Mouse (Mus musculus): ENCODE results near the gene Lhfpl3.
"Not testable (repeated sequence)": the region's sequence is repeated elsewhere in the genome, so short reads cannot be mapped to it uniquely, and the experiment has no call there.

Gene Lhfpl3

DNA sequence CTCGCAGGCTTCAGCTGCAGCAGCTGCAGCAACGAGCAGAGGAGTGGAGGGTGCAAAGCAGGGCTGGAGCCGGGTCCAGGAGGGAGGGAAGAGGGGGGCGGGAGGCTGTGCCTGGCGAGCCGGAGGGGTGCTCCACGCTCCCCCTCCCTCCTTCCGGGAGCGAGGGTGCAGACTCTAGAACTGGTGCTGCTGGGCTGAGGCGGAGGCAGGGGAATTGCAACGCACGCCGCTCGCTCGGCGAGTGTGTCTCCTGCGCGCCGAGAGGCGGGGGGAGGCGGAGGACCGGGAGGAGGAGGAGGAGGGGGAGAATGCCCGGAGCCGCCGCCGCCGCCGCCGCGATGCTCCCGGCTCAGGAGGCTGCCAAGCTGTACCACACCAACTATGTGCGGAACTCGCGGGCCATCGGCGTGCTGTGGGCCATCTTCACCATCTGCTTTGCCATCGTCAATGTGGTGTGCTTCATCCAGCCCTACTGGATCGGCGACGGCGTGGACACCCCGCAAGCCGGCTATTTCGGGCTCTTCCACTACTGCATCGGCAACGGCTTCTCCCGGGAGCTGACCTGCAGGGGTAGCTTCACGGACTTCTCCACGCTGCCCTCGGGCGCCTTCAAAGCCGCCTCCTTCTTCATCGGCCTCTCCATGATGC, at the start of gene Lhfpl3:
TSS of gene Lhfpl3 (plus strand) at position 175 of the 648 bp plus-strand sequence.
- in situ Hi-C loops (cut with MboI; ENCODE audit: low sequenced_read_pairs), result no loop called here

DNA sequence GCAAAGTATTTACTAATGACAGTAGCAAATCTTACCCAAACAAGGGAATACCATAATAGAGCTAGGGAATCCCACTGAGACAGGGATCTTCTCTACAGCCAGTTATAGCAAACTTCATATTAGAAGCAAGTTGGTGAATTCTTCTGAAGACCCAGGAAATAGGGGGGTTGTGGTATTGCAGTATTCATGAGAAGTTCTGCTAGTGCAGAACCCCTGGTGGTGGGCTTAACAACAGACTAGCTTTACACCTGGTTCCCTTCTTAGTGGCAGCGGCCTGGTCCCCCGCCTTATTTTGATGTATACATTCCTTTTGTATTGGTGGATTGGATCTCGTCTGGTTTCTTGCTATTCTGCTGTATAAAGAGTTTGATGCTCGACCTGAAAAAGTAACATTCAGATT, 39.6 kb upstream of the Lhfpl3 start:
- in situ Hi-C loops (cut with MboI; ENCODE audit: low sequenced_read_pairs), result not testable (repeated sequence)

DNA sequence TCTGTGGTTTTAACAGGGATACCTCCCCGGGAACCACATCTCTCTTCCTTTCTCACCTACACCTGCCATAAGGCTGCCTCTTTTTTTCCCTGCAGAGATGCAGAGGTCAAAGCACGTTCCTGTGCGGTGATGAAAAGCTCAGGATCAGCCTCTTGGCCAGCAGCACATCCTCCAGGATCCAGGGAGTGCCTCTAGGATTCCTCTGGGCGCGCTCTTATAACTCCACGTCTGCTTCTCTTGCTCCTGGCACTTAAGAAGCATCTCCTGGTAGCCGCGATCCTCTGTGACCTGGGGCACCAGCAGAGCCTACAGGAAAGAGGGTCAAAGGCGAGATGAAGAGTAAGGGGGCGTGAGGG, 352 bp upstream of the Lhfpl3 start:
- in situ Hi-C loops (cut with MboI; ENCODE audit: low sequenced_read_pairs), result no loop called here

DNA sequence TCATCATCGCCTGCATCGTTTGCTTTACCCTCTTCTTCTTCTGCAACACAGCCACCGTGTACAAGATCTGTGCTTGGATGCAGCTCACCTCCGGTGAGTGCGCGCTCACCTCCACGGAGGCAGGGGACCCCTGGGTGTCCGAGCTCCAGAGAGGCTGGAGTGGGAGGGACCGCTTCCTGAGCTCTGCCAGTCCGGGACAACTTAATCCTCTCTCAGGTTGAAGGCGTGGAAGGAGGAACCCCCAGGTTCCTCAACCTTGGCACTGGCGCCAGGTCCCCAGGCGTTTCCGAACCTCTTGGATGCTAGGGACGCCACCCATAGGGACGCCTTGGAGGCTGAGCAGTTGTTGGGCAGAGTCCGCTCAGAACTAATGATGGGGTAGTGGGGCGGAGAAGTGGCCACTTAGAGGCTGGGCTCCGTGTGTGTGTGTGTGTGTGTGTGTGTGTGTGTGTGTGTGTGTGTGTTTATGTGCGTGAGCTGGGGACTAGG, 718 bp downstream of the Lhfpl3 start:
- in situ Hi-C loops (cut with MboI; ENCODE audit: low sequenced_read_pairs), result no loop called here

DNA sequence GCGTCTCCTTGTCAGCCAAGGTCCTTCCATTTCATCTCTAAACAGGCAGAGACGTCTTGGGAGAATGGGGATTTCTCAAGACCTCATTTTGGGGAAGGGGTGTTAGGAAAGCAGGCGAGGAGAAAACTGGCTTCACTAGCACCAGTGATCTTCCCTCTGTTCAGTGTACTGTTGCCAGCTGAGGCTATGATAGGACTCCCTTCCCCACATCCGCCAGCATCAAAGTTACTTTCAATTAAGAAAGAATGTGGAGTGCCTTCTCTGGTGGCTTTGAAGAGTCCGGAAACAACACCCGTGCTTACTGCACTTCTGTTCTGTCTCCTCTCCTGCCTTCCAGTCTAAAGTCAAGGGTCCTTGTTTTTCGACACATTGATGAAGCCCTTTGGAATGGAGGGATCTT, 1.4 kb downstream of the Lhfpl3 start:
- in situ Hi-C loops (cut with MboI; ENCODE audit: low sequenced_read_pairs), result no loop called here

DNA sequence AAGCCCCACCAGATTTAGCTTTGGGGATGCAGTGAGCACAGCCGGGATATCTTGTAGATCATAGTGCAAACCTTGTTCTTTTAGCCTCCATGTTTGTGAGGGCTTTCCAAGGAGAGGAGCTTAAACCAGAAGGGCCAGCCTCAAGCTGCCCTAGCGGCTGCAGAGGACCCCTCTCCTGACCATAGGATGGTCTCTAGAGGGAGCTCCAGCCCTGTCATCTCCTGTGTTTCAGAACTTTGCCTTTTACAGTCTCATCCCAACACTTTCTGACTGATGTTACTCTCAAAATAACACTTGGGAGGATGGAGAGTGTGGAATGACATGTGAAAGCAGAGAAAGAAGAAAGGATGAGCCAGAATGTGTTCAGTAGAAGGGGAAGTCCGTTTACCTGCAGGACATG, 11.4 kb downstream of the Lhfpl3 start:
- in situ Hi-C loops (cut with MboI; ENCODE audit: low sequenced_read_pairs), result no loop called here

DNA sequence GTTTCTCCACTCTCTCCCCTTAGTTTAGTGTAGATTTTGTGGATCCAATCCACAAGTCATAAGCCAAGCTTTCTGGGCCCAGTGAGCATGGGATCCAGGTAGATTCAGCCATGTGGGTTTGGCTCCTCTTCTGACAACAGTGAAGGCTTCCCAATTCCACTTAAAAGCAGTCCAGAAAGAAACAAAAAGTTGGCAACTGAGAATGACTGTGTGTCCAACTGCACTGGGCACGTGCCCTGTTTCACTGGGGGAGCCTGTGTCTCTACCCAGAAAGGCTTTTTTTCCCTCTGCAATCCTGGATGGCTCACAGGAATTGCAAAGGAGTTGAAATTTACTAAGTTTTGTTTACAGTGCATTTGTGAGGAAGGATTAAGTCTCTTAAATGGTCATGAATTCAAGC, 24.9 kb downstream of the Lhfpl3 start:
- in situ Hi-C loops (cut with MboI; ENCODE audit: low sequenced_read_pairs), result no loop called here

DNA sequence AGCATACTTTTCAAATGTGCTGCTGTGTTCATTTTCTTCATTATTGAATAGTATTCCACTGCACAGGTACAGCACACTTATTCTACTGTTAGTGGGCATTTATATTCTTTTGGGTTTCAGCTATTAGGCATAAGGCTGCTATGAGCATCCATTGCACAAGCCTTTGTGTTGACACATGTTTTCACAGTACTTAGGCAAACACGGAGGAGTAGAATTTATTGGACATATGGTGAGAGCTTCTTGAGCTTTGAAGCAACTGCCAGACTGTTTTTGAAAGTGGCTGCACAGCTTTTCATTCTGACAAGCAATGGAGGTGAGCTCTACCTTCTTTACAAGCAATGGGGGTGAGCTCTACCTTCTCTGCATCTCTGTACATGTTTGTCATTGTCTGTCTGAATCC, 49.5 kb downstream of the Lhfpl3 start:
- in situ Hi-C loops (cut with MboI; ENCODE audit: low sequenced_read_pairs), result no loop called here

DNA sequence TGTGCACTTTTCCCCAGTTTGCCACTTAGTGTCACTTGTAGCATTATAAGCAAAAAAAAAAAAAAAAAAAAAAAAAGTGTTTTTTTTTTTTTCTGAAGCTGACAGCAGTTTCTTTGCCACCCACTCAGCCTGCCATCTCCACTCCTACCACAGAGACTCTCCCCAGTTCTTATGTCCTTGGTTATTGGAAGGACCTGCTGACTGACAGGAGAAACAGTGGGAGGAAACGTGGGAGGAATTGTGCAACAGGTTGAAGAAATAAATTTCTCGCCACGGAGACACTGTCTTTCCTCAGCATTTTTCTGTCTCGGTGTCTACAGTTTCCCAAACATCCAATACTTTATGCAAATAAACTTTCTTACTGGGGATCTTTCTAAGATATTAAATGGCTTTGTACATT, 67.6 kb downstream of the Lhfpl3 start:
- in situ Hi-C loops (cut with MboI; ENCODE audit: low sequenced_read_pairs), result no loop called here

DNA sequence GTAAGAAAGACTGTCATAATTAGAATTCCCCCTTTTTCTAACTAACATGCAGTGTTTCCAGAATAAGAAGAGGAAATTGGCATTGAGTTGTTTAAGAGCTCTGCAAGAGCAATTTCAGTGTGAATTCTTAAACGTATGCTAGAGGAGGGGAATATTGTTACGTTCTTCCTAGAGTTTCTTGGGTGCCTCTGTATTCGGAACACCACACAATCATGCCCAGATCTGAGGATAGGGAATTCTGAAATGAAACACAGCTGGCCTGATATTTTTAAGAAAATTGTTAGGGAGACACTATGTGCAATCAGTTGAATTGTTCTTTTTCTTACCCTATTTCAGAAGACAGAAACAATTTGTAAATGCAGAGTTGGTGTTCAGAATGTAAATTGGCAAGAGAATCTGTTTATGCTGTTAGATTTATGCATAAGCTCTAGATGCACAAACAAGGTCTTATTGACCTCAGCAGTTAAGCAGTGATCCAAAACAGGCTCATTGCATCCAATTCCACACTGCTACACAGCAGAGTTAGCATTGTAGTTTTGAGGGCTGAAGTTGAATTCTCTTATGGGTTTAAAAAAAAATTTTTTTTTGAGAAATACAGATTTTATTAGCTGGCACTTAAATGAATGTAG, 84.1 kb downstream of the Lhfpl3 start:
- in situ Hi-C loops (cut with MboI; ENCODE audit: low sequenced_read_pairs), result no loop called here

DNA sequence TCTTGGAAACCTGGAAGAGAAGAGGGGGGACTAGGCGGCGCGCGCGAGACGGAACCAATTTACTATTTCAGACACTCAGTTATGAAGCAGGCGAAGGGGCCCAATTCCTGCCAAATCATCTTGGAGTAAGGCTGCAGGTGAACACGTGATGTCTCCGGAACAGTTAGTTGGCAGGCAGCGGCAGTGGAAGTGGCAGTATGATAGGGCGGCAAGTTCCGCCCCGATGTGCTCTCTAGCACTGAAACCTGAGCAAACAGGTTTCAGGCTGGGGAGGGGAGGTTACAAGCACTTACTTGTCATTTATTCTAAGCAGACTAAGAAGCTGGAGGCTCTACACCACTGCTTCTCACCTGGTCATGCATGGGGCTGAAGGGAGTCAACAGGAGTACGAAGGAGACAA, 105.7 kb downstream of the Lhfpl3 start:
- in situ Hi-C loops (cut with MboI; ENCODE audit: low sequenced_read_pairs), result no loop called here

DNA sequence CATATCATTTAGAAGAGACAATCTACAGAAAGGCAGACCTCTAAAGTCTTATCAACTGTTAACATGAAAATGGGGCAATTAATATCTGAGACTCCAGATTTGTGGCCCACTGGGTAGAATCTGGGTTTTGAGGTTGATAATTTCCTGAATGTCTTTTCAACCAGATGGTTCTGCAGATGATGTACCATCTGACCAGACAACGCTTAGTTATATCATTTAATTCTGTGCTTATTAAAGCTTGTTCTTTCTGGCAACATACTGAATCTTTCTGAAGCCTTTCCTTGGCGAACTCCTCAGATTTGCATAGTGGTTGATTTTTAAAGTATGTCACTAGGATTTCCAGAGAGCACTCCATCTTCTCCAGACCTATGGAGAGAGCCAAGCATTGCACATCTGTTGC, 107.6 kb downstream of the Lhfpl3 start:
- in situ Hi-C loops (cut with MboI; ENCODE audit: low sequenced_read_pairs), result no loop called here

DNA sequence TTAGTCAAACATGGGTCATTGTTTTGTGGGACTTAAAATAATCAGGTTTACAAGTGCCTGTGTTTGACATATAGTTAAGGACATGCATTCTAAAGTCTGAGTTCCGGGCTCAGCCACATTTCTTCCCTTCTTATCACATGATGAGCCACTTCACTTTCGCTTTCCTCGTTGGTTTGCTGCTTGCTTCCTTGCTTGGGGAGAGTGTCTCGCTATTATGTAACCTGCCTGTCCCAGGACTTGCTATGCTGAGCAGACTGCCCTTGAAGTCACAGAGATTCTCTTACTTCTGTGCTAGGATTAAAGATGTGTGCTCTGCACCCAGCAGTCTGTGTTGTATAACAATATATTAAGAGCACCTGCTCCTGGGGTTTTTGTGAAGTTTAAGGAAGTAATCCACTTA, 110.6 kb downstream of the Lhfpl3 start:
- in situ Hi-C loops (cut with MboI; ENCODE audit: low sequenced_read_pairs), result no loop called here

DNA sequence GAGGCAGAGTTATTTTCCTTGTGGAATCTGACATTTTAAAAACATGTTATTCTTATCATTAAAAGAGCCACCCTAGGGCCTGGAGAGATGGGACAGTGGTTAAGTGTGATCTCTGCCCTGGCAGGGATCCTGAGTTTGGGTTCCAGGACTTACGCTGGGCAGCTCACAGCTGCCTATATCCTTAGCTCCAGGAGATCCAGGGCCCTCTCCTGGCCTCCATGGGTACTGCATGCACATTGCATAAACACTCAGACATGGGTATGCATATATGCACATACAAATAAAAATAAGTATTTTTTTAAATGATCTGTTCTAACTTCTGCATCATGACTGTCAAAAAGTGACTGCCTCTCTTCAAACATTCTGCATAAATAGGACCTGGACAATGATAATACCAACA, 115.5 kb downstream of the Lhfpl3 start:
- in situ Hi-C loops (cut with MboI; ENCODE audit: low sequenced_read_pairs), result no loop called here

DNA sequence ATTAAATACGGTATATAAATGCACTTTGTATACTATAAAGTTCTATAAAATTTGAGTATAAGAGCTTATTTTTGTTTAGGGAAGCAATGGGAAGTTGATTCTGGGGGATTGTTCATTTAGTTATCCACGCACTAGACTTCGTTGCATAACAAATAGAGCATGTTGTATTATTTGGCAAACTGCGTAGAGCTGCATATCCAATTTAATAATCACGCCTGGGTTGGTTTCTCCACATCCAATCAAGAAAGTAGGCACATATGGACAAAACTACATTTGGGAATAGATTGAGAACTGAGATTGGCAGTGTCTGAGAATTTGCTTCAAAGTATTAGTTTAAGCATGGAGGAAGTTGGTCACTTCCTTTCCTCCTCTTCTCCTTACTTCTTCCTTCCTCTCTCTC, 123.2 kb downstream of the Lhfpl3 start:
- in situ Hi-C loops (cut with MboI; ENCODE audit: low sequenced_read_pairs), result no loop called here

DNA sequence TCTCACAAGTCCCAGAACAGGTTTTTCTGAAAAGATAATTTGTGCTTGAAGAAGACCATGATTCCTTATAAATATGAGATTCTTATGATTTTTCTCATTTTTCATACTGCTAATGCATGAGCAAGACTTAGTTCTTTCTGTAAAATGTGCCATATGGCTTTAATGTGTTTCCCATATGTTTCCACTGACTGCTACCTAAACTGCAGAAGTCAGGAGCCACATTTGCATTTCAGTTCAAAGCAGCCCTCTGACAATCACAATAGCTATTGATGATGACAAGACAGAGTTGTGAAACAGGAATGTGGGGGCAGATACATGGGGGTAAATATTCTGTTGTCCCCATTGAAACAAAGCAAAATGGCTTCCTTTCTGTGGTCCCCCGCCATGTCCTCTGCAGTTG, 126.6 kb downstream of the Lhfpl3 start:
- in situ Hi-C loops (cut with MboI; ENCODE audit: low sequenced_read_pairs), result no loop called here

DNA sequence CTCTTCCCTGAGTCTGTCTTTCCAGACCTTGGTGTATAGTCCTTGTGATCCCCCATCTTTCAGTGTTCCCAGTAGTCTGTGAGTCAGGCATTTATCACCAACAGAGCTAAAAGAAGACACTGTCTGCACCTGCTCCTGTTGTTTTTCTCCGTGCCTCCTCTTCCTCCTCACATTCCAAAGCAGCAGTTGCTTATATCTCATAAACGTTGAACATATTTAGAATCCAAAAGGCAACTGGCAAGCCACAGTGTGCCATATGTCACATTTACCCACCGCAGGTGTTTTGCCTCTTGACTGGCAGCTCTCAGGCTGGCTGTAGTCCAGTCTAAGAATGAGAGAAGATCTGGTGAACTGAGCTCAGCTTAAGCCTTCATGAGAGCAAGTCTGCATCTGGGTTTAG, 142.5 kb downstream of the Lhfpl3 start:
- in situ Hi-C loops (cut with MboI; ENCODE audit: low sequenced_read_pairs), result no loop called here

DNA sequence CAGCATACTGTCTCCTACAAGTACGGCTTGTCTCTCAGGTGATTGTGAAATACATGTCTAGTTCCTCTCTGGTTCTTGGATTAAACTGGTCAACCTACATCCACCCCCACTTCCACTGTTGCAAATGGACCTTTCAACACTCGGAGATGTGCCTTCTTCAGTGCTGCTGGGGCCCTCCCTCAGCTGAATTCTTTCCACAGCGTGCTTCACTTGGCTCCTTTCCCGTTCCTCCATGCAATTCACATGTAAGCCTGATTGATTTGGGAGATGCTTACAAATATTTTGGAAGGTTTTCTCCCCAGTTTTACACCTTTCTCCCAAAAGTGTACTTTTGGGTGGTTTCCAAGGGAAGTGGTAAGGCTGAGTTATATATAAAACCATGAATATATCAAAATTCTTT, 143.6 kb downstream of the Lhfpl3 start:
- in situ Hi-C loops (cut with MboI; ENCODE audit: low sequenced_read_pairs), result no loop called here

DNA sequence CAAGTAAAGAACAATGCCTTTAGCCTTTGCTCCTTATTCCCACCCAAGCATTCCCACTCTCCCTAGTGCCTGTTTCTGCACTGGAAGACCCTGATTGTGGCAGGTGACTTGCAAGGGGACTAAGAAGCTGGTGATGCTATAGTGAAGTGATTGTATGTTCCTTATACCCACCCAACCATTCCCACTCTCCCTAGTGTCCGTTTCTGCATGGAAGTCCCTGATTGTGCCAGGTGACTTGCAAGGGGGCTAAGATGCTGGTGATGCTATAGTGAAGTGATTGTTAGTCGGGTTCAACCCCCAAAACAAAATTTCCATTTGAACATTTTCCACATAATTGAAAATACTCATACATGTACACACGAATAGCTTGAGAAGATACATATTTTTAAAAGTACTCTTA, 151.4 kb downstream of the Lhfpl3 start:
- in situ Hi-C loops (cut with MboI; ENCODE audit: low sequenced_read_pairs), result no loop called here

DNA sequence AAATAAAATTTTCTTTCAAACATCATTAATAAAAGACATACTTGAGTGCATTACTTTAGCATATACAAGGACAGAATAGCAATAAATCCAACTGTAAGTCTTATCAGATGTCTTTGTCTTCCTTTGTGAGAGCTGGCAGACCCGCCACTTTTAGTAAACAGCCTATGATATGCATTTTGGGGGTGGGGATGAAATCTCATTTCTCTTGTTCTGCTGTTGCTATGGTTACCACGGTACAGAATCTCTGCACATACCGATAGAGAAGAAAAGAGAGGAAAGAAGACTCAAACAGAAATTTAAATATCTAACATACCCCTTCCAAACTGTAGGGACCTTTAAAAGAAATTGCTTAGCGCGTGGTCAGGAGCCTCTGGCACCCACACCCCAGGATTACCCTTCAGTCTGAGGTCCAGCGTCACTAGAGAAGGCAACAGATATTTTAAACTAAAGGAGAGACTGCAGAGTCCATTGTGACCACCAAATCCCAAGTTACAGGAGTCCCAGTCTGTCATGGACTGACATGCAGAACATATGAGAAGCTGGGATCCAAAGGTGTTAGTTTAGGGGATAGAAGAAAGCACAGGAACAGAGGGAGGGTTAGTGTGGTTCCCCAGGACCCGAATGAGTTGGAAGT, 151.9 kb downstream of the Lhfpl3 start:
- in situ Hi-C loops (cut with MboI; ENCODE audit: low sequenced_read_pairs), result no loop called here

DNA sequence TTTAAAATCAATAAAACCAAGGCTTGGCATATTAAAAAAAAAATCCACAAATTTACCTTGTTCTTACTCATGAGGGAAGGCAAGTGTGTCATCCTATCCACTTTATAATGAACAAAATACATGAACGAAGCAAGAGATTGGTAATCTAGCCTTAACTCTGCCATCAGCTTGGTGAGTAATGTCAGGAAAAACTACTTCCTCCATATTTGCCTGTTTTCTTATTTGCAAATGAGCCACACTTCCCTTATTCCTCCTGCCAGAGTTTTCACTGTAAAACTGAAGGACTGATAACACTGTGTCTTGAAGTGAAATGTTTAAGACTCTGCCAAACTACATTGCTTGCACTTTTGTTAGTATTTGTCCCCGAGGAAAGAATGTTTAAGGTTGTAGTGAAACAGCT, 152.7 kb downstream of the Lhfpl3 start:
- in situ Hi-C loops (cut with MboI; ENCODE audit: low sequenced_read_pairs), result no loop called here

DNA sequence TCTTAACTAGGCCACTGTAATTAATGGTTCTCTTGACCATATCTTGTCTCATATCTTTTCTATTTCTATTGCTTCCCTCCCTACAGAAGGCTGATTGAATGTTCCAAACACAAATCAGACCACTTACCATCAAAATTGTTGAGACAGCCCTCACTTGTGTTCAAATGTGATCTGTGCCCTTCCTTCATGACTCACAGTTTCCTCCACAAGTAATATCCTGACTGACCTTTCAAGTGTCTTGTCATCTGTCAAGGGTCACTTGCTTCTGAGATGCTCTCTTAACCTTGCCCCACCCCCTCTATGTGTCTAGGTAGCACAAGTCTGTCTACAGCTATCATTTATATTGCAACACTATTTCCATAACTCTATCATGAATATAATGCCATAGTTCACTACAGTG, 154.1 kb downstream of the Lhfpl3 start:
- in situ Hi-C loops (cut with MboI; ENCODE audit: low sequenced_read_pairs), result no loop called here

DNA sequence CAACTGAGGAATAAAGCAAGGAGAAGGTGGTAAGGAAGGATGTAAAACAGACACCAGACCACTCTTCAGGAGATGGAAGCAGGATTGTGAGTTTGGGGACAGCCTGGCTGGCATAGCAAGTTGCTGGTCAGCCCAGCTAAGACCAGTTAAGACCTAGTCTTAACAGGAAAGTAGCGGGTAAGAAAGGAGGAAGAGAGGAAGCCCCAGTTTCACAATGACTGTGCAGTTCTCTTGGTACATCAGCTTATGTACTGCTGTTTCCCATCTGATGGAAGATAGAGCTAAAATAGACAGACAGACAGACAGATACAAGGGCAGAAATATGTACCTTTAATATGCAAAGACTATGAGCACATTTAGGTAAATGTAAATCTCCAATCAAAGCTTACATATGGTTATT, 171.3 kb downstream of the Lhfpl3 start:
- in situ Hi-C loops (cut with MboI; ENCODE audit: low sequenced_read_pairs), result no loop called here
